Mouse (Mus musculus): ENCODE data around the gene Cyp4a29.
"Not testable (repeated sequence)": the region's sequence is repeated elsewhere in the genome, so short reads cannot be mapped to it uniquely, and the experiment has no call there.

Gene Cyp4a29

DNA sequence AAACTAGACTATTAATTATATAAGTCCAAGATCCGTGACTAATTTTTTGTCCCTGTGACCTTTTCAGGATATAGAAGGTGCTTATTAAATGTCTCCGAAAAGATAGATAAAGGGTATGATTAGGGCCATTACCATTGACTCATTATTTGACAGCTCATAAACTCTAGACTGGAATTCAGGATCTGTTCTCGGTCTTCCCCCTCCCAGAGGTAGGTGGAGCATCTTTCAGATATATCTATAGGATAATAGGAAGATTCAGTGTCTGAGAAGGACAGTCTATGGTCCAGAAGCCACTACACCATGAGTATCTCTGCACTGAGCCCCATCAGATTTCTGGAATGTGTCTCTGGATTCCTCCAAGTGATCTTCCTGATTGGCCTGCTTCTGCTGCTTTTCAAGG, at the start of gene Cyp4a29:
Gene Cyp4a29, plus strand, starts transcription at position 301 of the 400 bp plus-strand sequence.
- no peak for DNase-seq (ENCODE audit: low read depth)

DNA sequence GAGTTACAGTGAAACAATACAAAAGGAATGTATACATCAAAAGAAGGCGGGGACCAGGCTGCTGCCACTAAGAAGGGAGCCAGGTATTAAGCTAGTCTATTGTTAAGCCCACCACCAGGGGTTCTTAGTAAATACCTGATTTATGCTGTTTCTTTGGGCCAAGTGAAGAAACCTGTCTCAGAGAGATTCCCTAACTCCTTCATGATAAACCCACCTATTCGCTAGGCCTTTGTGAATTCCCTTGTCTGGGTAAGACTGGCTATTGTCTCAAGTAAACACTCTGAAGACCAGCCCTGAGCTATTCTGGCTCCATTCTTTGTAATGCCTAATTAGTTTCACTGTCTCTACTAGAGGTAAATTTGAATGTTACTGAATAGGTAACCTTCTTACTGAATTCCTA, 9.0 kb upstream of the Cyp4a29 start:
- DNase-seq (ENCODE audit: low read depth): not testable (repeated sequence)

- DNase-seq (ENCODE audit: low read depth): no peak
Measured at GRCm38 (mm10) chr4:115236462-115237096, 5.3 kb upstream of the Cyp4a29 start.

DNA sequence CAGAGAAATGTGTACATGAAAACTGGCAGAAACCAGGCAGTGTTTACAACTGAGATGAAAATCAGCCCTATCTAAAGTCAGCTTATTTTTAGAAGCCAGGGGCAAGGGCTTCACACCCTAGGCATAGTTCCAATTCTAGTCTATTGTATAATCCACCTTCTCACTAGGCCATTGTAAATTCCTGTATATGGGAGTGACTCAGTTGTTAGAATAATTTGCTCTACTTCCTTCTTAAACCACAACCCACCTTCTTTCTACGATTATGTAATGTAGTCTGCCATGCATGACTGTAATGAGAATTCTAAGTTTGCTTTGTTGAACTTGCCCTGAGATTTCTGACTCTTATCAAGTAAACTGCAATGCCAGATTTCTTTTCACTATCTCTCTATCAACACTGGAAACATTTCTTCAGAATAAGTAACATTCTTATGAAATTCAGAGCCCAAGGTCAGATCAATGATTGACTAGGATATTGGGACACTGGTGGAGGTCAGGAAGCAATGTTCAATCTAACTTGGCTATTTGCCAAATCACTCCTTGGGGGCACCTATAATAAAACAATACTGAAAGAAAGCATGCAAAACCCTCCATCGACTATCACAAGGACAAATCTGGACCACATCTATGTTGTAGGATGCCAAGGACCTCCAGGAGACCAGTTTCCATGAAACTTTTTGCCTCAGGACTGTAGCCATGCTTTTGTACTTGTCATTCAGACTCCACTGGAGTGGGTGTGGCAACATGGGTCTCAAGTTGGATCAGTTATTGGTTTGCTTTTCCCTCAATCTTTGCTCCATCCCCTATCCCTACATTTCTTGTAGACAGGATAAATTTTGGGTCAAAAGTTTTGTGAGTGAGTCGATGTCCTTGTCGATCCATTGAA, 23.0 kb downstream of the Cyp4a29 start:
- DNase-seq (ENCODE audit: low read depth): not testable (repeated sequence)

- DNase-seq (ENCODE audit: low read depth): not testable (repeated sequence)
Measured at GRCm38 (mm10) chr4:115278215-115278982, 36.5 kb downstream of the Cyp4a29 start.

- no peak for DNase-seq (ENCODE audit: low read depth)
Measured at GRCm38 (mm10) chr4:115280342-115280741, 38.5 kb downstream of the Cyp4a29 start.

- not testable (repeated sequence) for DNase-seq (ENCODE audit: low read depth)
Measured at GRCm38 (mm10) chr4:115280779-115281178, 38.9 kb downstream of the Cyp4a29 start.

- DNase-seq (ENCODE audit: low read depth): not testable (repeated sequence)
Measured at GRCm38 (mm10) chr4:115281231-115281767, 39.4 kb downstream of the Cyp4a29 start.

DNA sequence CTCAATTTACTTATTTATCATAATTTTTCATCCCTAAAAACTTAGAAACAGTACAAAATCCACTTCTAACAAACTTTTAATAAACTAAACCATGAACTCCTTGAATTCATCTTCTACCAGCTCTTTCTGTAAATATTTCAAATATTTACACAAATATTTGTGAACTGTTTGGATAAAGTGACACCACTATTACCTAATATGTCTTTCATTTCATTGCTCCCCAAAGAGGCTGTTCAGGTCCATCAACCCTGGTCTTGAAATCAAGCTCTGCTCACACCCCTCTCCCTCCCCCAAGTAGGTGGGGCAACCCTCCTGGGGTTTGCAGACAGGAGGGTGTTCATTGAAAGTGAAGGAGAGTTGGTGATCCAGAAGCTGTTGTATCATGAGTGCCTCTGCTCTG, 56.9 kb downstream of the Cyp4a29 start, which contains the start of gene Cyp4a12a:
Gene Cyp4a12a, plus strand, starts transcription at position 301 of the 400 bp plus-strand sequence.
- DNase-seq (ENCODE audit: low read depth): not testable (repeated sequence)
